Mouse (Mus musculus): ENCODE measurements around the gene Praf2.
"Not testable (repeated sequence)": the region's sequence is repeated elsewhere in the genome, so short reads cannot be mapped to it uniquely, and the experiment has no call there.

Praf2 gene

DNA sequence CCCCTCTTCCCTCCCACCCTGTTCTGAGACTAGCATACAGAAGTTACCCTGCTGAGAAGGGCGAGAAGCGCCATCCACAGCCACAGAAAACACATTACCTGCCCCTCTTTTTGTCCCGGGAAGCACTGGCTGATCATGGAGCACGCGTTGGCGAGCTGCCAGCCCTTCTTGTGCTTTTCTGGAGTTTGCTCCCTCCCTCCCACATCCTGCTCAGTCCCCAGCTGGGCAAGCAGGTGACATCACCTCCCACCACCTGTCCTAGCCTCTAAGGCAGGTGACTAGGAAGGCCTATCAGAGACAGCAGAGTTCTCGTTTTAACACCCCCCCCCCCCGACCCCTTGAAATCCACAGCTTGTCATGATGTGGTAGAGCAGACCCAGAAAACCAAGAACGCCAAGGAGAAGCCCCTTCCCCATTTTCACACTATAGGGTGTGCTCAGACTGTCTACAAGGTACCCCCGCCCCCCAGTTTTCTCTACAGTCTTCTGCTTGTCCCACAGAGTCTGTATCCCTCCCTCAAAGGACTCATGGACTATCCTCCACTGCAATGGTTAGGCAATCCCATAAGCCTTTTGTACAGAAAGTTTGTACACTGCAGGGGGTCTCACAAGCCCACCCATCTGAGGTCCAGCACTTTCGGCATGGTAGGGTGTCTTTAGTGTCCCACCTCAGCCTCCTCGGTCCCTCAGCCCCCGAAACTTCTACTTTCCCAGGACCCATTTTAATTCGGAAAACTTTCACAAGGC lies 11.3 kb downstream of the Praf2 start:
- no peak for DNase-seq (ENCODE audit: low spot score)

DNA sequence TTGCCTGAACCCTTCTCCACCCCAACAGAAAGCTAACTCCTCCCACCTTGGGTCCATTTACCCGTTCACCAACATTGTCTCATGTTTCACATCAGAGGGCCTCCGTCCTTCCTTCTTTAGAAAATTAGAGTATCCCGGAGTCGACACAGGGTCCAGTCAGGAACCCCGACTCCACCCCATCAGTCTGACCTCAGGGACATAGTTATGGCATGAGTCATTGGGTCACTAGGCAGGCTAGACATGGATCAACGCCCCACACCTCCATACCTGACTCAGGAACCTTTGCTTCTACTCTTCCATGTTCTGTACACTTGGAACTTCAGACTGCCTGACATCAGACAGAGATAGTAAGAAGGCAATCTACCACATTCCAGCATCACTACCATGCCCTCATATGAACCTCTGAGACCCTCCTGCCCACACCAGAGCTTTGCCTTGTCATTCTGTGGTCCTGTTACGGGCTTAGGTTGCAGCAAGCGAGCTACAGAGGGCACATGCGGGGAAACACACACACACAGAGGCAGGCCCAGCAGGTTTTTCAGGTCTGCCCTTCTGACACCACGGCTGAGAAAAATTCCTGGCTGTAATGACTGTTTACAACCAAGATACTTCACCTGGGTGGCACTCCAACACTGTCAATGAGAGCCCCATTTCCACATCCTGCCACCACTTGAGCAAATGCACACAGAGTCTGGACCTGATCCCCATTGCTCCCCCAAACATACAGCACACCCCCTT lies 12.0 kb downstream of the Praf2 start:
- DNase-seq (ENCODE audit: low spot score) = peak; percentile 14

DNA sequence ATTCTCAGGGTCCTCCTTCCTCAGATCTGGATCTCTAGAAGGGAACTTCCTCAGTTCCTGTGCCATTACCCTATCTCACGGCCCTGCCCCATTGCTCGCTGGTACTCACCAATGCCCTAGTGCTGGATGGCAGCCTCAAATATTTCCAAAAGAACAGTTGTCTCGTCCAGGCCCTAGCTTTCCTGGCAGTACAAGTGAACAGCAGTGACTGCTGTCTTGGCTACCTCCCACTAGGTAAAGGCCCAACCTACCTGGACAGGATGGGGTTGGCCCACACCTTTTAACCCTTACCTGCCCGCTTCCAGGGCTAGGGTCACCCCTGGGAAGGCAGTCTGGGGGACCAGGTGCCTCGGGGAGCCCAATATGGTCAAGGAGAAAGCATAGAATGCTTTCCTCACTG lies 12.9 kb downstream of the Praf2 start:
- DNase-seq (ENCODE audit: low spot score) = no peak

DNA sequence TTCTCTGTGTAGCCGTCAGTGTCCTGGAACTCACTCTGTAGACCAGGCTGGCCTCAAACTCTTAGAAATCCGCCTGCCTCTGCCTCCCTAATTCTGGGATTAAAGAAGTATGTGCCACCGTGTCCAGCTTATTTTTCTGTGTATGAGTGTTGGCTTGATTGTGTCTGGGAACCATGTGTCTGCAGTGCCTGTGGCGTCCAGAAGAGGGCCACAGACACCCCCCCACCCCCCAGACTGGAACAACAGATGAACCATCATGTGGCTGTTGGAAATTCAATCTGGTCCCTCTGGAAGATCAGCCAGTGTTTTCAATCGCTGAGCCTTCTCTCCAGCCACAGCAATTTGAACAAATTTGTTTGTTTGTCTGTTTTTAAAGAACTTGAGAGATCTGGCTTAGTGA lies 15.2 kb downstream of the Praf2 start:
- DNase-seq (ENCODE audit: low spot score) = no peak

DNA sequence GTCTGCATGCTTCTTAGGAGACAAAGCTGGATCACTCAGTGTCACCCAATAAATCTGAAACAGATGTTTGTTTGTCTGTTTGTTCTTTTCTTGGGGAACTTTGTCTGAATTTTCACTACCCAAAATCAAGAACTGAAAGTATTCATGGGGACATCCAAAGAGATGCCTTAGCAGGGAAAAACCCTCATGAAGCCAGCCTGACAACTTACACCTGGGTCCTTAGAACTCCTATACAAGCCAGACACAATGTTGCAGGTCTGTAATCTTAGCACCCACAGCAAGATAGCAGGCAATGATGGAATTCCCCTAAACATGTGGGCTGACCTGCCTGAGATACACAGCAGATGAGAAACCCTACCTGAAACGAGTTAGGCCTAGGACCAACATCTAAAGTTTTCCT lies 16.7 kb downstream of the Praf2 start:
- no peak for DNase-seq (ENCODE audit: low spot score)

DNA sequence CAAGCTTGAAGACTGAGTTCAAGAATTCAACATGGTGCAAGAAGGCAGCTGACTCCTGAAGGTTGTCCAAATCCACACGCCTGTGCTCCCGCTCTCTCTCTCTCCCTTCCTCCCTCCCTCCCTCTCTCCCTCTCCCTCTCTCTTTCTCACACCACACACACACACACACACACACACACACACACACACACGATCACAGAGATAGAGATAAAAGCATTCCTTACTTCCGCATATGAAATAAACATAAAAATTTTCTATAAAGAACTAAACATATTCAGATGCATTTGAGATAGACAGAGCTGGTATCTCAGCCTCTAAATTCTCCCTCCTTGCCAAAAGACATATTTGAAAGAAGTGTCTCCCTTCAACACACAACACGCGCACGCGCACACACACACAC lies 17.2 kb downstream of the Praf2 start:
- no peak for DNase-seq (ENCODE audit: low spot score)

DNA sequence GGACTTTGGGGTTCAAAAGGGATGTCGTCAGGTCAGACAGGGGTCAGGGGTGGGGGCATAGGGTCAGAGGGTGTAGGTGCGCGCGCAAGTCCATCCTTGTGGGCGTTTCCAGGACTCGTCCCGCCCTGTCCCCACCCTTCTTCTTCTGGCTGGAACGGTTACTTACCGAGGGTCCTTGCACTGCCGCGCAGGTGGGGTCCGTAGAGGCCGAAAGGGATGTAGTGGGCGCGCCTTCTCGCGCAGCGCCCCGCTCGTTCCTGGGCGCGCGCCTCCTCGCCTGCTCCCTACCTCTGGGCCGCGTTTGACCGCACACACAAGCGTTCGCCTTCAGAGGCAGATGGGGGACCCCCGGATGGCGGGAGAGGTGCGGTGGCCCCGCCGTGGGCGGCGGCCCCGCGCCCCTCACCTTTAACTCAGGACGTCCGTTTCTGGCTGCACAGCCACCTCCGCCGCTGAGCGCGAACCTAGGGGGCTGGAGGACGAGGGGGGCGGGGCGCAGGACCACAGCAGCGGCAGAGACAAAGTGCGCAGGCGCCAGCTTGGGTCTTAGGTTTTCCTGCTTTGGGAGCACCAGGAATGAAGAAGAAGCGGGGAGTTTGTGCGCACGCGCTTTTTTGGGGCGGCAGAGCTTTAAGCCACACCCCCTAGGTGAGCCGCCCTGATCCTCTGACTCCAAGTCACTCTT lies 22.3 kb downstream of the Praf2 start, which contains the start of gene Ccdc120:
Gene Ccdc120 (minus strand): TSS at position 474 of the 685 bp plus-strand sequence.
- DNase-seq (ENCODE audit: low spot score) = peak; percentile 87

DNA sequence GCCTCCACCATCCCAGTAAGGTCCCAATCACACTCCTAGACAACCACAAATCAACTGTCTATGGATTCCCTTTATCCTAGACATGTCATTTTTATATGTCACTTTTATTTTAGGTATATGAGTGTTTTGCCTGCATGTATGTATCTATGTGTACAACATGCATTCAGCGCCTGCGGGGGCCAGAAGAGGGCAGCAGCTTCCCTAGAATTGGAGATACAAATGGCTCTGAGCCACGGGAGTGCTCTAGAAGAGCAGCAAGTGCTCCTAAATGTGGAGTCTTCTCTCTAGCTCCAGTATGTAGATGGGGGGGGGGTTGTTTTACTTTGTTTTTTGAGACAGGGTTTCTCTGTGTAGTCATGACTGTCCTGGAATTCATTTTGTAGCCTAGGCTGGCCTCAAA lies 25.4 kb downstream of the Praf2 start:
- not testable (repeated sequence) for DNase-seq (ENCODE audit: low spot score)

DNA sequence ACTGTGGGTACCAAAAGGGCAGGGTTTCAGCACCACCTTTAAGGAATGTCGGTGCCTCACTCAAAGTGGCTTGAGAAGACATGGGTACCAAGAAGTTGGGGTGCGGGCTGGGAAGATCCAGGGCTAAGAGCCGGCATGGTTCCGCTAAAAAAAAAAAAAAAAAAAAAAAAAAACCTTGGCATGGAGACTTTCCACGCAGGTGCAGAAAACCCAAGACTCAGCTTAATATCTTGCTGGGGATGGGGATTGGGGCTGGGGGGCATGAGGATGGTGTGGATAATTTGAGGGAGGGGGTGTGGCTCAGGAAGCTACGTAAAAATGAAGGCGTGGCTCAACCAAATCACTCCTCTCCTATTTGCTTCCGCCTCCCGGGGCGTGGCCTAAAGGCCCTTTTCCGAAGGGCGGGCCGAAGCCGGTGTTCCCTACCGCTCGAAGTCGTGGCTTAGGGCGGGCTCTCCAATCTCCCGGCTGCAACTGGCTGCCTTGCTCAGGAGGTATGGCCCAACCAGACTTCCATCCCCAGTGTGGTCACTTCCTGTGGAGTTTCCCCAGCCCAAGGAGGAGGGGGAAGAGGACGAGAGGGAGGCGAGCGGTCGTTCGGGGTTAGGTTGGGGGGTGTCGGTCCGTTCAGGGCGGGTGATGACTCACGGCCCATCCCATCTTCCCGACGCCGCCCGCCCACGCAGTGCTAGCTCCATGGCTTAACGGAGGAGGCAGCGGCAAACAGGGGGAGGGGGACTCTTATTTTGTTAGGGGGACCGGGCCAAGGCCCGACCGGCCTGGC lies 34.1 kb downstream of the Praf2 start, which contains the start of gene Tfe3:
Gene Tfe3 (plus strand): TSS at position 424 of the 784 bp plus-strand sequence.
- peak; percentile 92 for DNase-seq (ENCODE audit: low spot score)

DNA sequence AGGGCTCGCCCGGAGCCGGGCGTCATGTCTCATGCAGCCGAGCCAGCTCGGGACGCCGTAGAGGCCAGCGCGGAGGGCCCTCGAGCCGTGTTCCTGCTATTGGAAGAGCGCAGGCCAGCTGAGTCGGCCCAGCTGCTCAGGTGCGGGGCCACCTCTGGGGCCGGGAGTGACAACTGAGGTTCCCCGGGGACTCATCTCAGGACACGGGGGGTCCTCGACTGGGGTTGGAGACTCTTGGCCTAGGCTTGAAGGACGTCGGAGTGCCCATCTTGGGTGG lies 34.6 kb downstream of the Praf2 start:
- no peak for DNase-seq (ENCODE audit: low spot score)

DNA sequence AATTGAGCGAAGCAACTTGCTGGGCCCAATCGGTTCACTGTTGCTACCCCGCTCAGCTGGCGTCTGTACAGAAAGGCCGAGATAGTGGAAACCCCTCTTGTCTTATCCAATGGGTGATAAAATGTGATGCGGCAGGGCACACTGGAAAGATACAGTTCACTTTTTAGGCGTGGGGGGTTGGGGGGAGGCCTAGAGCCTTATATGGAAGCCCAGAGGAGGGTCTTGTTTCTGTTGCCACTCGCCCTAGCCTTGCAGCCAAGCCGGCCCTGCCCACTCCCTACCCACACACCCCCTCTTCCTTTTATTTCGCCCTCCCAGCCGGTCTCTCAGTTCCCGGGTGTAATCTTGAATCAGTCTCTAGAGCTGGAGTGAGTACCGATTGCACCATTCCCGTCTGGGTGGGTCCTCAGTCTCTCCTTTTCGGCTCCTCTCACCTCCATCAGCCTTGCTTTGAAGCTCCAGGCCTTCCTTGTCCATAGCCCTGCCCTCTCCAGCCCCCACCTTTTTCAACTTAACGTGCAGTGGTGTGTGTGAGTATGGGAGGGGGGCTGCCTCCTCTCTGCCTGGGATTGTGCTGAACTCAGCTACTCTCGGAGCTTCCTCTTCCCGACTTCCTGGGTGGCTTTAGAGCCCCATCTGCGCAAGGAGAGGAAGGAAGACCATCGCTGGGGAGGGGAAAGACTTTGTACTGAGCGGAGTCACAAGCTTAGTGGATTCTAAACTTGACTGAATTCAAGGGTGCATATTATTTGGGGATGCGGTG lies 35.6 kb downstream of the Praf2 start:
- DNase-seq (ENCODE audit: low spot score) = peak; percentile 13

DNA sequence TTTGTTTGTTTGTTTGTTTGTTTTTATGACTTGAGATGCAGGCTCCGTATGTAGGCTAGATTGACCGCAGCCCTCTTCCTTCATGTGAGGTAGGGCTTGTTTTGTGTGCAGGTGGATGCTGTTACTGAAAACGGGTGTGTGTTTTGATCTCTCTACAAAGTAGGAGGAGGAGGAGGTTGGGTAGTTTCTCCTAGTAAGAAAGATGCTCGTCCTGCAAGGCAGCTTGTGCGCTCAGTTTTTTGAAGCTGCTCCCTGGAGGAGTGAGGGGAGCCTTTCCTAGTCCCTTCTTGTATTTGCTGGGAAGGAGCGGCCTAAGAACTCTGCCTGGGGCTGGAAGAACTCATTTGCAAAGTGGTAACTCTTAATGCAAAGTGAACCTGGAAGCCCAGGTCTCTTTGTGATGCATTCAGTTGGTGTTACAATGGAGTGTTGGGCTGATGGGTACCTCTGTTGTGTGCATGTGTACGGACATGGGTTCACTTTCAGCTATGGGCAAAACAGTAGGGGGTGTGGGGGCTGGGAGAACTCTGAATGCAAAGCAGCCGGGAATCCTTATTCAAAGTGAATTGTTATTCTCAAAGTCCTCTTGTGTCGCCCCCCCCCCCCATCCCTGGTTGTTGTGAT lies 36.5 kb downstream of the Praf2 start:
- DNase-seq (ENCODE audit: low spot score) = no peak

DNA sequence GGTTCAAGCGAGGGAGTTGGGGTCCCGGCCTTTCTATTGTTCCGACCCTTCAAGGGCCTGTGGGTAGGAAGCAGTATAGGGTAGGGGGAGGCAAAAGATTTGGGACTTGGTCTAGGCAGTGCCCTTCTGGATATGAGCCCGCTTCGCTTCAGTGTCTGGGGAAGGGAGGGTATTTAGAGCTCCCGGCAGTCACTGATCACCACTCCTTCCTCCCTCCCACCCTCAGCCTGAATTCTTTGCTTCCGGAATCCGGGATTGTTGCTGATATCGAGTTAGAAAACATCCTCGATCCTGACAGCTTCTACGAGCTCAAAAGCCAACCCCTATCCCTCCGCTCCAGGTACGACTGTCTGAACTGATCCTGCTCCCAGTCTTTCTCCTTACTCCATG lies 37.0 kb downstream of the Praf2 start:
- DNase-seq (ENCODE audit: low spot score) = no peak

DNA sequence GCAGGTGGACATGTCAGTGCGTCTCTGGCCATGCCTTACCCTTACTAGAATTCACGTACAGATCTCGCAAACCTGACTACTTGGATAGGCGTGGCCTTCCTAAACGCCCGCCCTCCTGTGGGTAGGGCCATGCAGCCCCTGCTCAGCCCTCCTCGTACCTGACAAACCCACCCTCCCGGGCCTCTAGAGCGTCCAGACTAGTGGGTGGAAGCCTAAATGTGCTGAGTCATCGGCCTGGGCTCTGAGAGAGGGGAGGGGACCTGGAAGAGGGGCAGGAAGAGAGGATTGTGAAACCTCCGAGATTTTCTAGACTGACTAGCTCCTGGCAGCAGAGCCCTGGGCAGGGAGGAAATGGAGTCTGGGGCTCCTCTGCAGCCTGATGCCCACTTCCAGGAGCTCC lies 37.5 kb downstream of the Praf2 start:
- DNase-seq (ENCODE audit: low spot score) = peak; percentile 53

DNA sequence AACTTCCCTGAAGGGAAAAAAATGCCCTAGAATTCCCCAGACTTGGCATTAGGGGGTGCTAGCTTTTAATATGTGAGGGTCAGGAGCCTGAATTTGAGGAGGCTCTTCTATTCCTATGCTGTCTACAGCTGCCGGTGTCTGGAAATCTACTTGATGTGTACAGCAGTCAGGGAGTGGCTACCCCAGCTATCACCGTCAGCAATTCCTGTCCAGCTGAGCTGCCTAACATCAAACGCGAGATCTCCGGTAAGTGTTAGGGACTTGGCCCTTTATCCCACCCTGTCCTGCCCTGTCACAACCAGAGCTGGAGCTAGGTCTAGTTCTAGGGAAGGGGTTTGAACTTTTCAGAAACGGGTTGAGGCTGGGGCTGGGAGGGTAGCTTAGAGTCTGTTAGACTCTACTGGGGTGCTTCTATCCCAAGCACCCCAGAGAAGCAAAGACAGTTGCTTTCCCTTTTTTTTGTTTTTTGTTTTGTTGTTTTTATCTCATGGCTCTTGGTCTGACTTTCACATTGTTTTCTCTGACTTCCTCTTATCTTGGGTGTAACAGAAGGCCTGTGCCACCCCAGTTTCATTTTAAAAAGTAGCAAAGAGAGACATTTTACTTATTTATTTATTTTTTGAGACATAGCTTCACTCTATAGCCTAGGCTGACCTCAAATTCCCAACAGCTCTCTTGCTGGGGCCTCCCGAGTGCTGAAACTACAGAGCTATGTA lies 41.2 kb downstream of the Praf2 start:
- DNase-seq (ENCODE audit: low spot score) = no peak

DNA sequence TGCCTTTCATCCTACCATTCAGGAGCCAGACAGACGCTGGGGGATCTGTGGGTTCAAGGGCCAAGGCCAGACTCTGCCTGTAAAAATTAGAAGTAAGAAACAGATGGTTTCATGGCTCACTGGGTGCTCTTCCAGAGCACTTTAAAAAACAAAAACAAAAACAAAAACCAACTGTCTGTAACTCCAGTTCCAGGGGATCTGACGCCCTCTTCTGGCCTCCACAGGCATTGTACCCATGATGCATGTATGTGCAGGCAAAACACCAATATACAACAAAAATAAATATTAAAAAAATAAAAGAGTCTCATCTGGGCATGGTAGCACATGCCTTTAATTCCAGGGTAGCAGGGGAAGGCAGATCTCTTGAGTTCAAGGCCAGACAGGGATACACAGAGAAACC lies 44.5 kb downstream of the Praf2 start:
- no peak for DNase-seq (ENCODE audit: low spot score)

DNA sequence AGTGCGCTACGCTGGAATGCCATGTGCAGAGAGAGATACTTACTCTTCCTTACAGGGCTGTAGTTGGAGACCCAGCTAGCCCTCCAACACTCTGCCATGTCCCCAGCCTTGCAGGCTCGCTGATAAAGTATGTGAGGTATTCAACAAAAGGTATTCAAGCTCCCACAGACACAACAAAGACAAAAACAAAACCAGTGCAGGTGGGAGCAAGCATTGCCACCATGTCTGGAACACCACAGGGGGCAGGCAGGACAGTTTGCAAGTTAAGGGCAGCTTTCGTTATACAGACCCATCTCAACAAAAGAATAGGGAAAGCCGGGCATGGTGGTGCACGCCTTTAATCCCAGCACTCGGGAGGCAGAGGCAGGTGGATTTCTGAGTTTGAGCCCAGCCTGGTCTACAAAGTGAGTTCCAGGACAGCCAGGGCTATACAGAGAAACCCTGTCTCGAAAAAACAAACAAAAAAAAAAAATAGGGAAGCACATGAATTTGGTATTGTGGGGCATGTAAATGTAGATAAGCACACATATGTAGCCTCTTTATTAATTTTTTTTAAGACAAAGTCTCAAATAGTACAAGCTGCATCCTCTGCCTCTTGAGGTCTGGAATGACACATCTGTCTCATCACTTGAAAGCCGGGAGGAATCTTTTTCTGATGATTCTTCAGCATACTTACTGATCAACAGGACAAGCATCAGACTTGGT lies 47.4 kb downstream of the Praf2 start:
- no peak for DNase-seq (ENCODE audit: low spot score)

DNA sequence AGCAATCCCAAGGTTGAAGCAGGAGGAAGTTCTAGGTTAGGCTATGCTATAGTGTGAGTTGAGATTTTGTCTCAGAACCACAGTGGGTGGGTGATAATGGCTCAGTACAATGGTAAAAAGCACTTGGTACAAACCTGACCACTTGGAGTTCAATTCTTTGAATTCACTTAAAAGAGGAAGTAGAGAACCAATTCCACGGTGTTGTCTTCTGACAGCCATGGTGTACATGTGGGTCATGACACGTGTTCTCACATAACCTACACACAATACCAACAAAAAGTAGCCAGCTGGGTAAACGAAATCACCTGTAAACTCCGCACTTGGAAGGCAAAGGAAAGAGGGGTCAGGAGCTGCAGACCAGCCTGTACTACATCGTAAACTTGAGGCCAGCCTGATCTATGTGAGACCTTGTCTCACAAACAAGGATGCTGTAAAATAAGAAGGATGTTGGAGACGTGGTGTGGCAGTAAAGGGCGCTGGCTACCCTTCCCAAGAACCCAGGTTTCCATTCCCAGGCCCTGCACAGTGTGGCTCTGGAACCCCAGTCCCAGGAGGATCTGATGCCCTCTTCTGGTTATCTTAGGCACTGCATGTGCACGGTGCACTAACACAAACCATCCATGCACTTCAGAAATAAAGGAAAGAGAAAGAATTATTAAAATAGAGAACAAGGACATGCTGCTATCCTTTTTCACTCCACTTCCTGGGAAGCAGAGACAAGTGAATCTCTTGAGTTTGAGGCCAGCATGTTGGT lies 48.3 kb downstream of the Praf2 start:
- DNase-seq (ENCODE audit: low spot score) = peak; percentile 59

All from embryo, embryonic 10 days (tissue).